Mouse (Mus musculus) layer of hippocampus, postnatal 14 days (tissue): ENCODE measurements at regions not wholly inside any gene's neighbourhood (a gene's known extent, or its start where the extent isn't known, plus 50 kb on each side); places are given as distances from the start of the nearest gene placed in this dataset.

Experiments used
- DNase-seq, 2 experiments: peaks; one replicate each; pipeline ENCODE4 v3.0.0; 2021 to 2022; ENCODE audit warnings: low spot score in 2 of 2, mixed read lengths in 1 of 2

- DNase-seq: peak; percentile 35 to 56
Observed at GRCm38 (mm10) chr8:23504704-23505103, 1093.5 kb downstream of the Mrps31 start.

GRCm38 (mm10) chr8:23505216-23505615 lies 1094.1 kb downstream of the Mrps31 start:
- DNase-seq: peak in 1 of 2 experiments; percentile 5

- DNase-seq: no peak
Observed at GRCm38 (mm10) chr8:23505966-23506365, 1094.8 kb downstream of the Mrps31 start.

GRCm38 (mm10) chr8:23507661-23508060 lies 1096.5 kb downstream of the Mrps31 start:
- no peak for DNase-seq

GRCm38 (mm10) chr8:23510076-23510475 lies 1098.9 kb downstream of the Mrps31 start:
- no peak for DNase-seq

- DNase-seq: no peak
Observed at GRCm38 (mm10) chr8:23510561-23510960, 1099.4 kb downstream of the Mrps31 start.

- no peak for DNase-seq
Observed at GRCm38 (mm10) chr8:23511264-23511663, 1100.1 kb downstream of the Mrps31 start.

GRCm38 (mm10) chr8:23511792-23512191 lies 1100.6 kb downstream of the Mrps31 start:
- no peak for DNase-seq

- no peak for DNase-seq
Observed at GRCm38 (mm10) chr8:23516469-23516868, 1105.3 kb downstream of the Mrps31 start.

GRCm38 (mm10) chr8:23531551-23532142 lies 1120.5 kb downstream of the Mrps31 start:
- peak; percentile 35 to 40 for DNase-seq

GRCm38 (mm10) chr8:23537681-23538359 lies 1126.7 kb downstream of the Mrps31 start:
- DNase-seq: no peak

GRCm38 (mm10) chr8:23553565-23554473 lies 1142.7 kb downstream of the Mrps31 start:
- no peak for DNase-seq

- DNase-seq: no peak
Observed at GRCm38 (mm10) chr8:23560836-23561235, 1149.7 kb downstream of the Mrps31 start.

- DNase-seq: peak in 1 of 2 experiments; percentile 20
Observed at GRCm38 (mm10) chr8:23561683-23562385, 1150.7 kb downstream of the Mrps31 start.

- DNase-seq: no peak
Observed at GRCm38 (mm10) chr8:23562504-23562903, 1151.3 kb downstream of the Mrps31 start.

GRCm38 (mm10) chr8:23563065-23564020 lies 1152.2 kb downstream of the Mrps31 start:
- DNase-seq: no peak

GRCm38 (mm10) chr8:23567906-23568305 lies 1156.7 kb downstream of the Mrps31 start:
- DNase-seq: no peak

- DNase-seq: no peak
Observed at GRCm38 (mm10) chr8:23571338-23571737, 1154.3 kb downstream of the Adam3 start.

GRCm38 (mm10) chr8:23580106-23580505 lies 1145.5 kb downstream of the Adam3 start:
- no peak for DNase-seq

- no peak for DNase-seq
Observed at GRCm38 (mm10) chr8:23580701-23581100, 1145.0 kb downstream of the Adam3 start.
